Mouse (Mus musculus): ENCODE results near the gene Dnajb9. TPM values are rescaled to one million over a fixed set of nuclear protein-coding genes. Genes with fewer than 3 reads are reported as not detected.
A peak's percentile ranks its signal among the peaks of the same experiment; 100 is the strongest.
"Not testable (repeated sequence)": the region's sequence is repeated elsewhere in the genome, so short reads cannot be mapped to it uniquely, and the experiment has no call there.

Gene Dnajb9
- polyA plus RNA-seq (2015; fragmentation: Nextera tagmentation; extraction: Ambion mirVana) = 20.3 and 22.7 TPM in 2 replicates

DNA sequence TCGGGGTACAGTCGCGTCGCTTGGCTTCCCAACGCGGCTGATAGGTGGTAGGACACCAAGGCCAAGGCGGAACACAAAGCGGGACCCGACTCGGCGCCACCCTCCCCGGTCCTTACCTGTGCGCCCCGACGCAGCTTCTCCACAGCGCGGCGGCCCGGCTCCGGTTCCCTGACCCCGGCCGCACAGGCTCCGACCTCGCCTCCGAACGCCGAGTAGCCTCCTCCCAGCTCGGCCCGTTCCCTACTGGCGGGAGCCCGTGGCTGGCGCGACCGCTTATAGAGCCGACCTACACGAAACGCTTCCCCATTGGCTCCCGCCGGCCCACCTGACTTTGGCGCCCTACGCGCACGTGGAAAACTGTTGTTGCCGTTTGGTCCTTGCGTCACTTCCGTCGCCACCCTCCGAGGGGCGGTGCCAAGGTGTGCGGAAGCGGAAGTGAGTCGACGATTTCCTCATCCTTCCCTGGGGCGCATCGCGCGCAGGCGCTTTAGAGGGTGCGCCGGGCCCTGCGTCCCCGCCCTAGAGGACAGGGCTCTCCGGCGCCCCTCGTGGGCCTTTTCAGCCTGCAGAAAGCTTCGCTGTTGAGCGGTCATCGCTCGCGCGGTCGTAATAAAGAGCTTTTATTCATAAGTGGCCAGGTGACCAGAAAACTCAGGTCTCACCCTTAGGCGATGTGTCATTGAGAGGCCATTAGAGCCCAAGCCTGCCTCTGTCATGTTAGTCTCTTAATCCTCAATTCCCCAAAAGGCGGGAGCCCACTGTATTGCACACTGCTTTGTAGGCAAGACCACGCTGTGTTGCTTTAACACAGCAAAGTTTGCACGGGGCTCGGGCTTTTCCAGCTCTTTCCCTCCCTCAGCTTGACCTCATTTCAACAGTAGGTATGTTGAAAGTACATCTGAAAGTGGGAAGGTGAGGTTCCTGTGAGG, at the start of gene Dnajb9:
Gene Dnajb9 (minus strand): TSS at position 503 of the 929 bp plus-strand sequence.
- Histone ChIP-seq H3K9me3 (no peaks in the 10 kb centered on the region), H3K4me2 (peak within 1 kb of the TSS; percentile 85)
- under 1% methylated on average over 77 of the region's 77 CpGs for WGBS

DNA sequence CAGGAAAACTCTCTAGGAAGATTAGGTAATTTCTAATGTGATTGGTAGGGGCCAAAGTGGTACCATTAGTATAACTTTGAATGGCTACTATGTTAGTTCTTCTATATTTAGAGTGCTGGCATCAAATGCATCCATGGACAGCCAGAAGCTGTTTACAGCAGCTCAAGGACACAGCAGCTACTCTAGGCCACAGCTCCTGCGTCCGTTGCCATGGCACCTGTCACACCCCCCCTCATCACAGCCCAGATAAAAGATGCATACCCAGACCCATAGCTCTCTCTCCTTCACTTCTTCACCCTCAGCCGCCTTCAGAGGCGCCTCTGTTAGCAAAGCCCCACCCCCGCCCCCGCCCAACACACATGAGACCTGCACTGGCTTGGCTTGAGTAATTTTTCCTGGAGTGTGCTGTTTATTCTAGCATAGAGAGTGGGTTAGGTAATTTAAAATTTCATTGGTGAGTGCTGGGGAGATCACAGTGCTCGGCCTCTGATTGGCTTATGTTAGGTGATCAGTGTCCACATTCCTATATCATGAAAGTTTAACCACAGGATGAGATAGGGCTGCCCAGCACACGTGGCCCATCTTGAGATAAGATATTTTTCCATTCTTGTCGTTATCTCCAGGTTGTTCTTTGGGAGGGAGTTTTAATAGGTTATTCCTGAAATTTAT, 38.3 kb upstream of the Dnajb9 start:
- ATAC-seq (ENCODE audit: extremely low read depth, insufficient number of reproducible peaks, low FRiP score, low TSS enrichment) = no peak
- WGBS = 57% methylated on average over 9 of the region's 9 CpGs
- no peaks in the 10 kb centered on the region for H3K4me1 ChIP-seq
- H3K4me3 ChIP-seq = no peak overlapping the region
- H3K27ac ChIP-seq (replicated peaks) = no peak overlapping the region
- no peak overlapping the region for H3K4me2 ChIP-seq
- H3K27me3 ChIP-seq (replicated peaks) = no peaks in the 10 kb centered on the region
- H3K9ac ChIP-seq = no peak overlapping the region
- H3K9me3 ChIP-seq = no peaks in the 10 kb centered on the region
- H3K36me3 ChIP-seq = no peaks in the 10 kb centered on the region

More for the DNA sequence above, at the start of gene Dnajb9:
- H3K27me3 ChIP-seq (replicated peaks) = peaks cover 5% of the 10 kb centered on the region
- peaks cover 13% of the 10 kb centered on the region for H3K4me1 ChIP-seq
- ATAC-seq (ENCODE audit: extremely low read depth, insufficient number of reproducible peaks, low FRiP score, low TSS enrichment) = peak; percentile 97
- peaks cover 13% of the 10 kb centered on the region for H3K36me3 ChIP-seq
- peak within 1 kb of the TSS; percentile 92 for H3K9ac ChIP-seq
- H3K4me3 ChIP-seq = peak within 1 kb of the TSS; percentile 87
- peak within 1 kb of the TSS; percentile 82 for H3K27ac ChIP-seq (replicated peaks)

DNA sequence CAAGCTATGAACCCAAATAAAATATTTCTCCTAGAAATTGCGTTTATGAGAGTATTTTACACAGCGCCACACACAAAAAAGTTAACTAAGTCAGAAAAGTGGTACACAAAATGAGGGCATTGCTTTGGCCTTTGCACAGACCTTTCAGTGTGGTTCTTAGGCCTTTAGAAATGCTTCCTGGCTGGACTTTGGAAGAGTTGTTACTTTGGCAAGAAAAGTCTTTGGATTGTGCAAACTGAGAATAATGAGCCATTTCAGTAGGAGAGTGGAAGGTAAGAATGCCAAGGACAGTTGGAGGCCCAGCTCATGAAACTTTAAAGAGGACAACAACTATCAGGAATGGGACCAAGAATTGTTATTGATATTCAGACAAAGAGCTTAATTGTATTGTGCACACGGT, 35.6 kb upstream of the Dnajb9 start:
- WGBS = 82% methylated on average over 3 of the region's 3 CpGs
- H3K4me3 ChIP-seq = no peak overlapping the region
- ATAC-seq (ENCODE audit: extremely low read depth, insufficient number of reproducible peaks, low FRiP score, low TSS enrichment) = no peak
- no peak overlapping the region for H3K4me2 ChIP-seq
- H3K9ac ChIP-seq = no peak overlapping the region
- no peak overlapping the region for H3K27ac ChIP-seq (replicated peaks)
- H3K27me3 ChIP-seq (replicated peaks) = no peaks in the 10 kb centered on the region
- no peaks in the 10 kb centered on the region for H3K36me3 ChIP-seq
- H3K4me1 ChIP-seq = 0 out of 2 replicates have a peak, but pooled peaks cover 6% of the 10 kb centered on the region
- no peaks in the 10 kb centered on the region for H3K9me3 ChIP-seq

DNA sequence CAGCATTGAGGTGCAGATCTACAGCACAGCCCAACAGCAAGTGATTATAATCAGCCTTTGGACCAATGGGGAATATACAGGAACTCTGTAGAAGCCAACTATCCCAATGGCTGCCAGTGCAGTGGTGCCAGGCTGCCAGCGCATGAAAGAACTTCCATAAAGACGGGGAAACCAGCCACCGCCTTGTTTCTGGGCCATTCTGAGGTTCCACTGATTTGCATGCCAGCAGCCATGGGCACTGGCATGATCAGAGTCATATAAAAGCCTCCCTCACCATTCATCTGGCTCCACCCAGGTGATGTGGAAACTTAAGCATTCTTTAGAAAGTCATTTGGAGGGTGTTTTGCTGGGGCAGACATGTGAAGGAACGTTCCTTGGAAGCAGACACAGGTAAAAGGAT, 32.3 kb upstream of the Dnajb9 start:
- no peaks in the 10 kb centered on the region for H3K9me3 ChIP-seq
- no peak overlapping the region for H3K9ac ChIP-seq
- H3K27ac ChIP-seq (replicated peaks) = no peak overlapping the region
- ATAC-seq (ENCODE audit: extremely low read depth, insufficient number of reproducible peaks, low FRiP score, low TSS enrichment) = no peak
- no peaks in the 10 kb centered on the region for H3K36me3 ChIP-seq
- H3K4me2 ChIP-seq = no peak overlapping the region
- H3K4me3 ChIP-seq = no peak overlapping the region
- no peaks in the 10 kb centered on the region for H3K27me3 ChIP-seq (replicated peaks)
- 0 out of 2 replicates have a peak, but pooled peaks cover 6% of the 10 kb centered on the region for H3K4me1 ChIP-seq
- WGBS = 87% methylated on average over 4 of the region's 4 CpGs

DNA sequence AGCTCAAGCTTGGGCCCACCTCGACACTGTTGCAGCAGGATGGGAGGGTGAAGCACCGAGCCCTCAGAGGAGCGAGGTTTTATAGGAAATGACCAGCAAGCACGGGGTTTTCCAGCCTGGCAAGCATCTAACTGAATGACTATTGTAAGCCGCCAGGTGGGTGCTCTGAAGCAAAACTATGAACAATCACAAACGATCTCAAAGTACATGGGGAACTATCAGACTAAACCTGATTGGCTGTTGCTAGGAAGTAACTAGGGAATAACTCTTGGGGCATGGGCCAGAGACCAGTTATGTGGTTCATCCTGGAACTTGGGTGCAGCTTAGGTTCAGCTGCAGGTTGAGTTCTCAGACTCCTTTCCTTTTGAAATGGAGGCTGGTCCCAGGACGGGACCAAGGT, 31.0 kb upstream of the Dnajb9 start:
- 66% methylated on average over 7 of the region's 7 CpGs for WGBS
- Histone ChIP-seq H3K27me3 (replicated peaks) (no peaks in the 10 kb centered on the region), H3K4me3 (no peak overlapping the region), H3K27ac (replicated peaks) (no peak overlapping the region), H3K4me1 (0 out of 2 replicates have a peak, but pooled peaks cover 6% of the 10 kb centered on the region), H3K4me2 (no peak overlapping the region), H3K36me3 (no peaks in the 10 kb centered on the region), H3K9me3 (no peaks in the 10 kb centered on the region), H3K9ac (no peak overlapping the region)
- ATAC-seq (ENCODE audit: extremely low read depth, insufficient number of reproducible peaks, low FRiP score, low TSS enrichment) = no peak

DNA sequence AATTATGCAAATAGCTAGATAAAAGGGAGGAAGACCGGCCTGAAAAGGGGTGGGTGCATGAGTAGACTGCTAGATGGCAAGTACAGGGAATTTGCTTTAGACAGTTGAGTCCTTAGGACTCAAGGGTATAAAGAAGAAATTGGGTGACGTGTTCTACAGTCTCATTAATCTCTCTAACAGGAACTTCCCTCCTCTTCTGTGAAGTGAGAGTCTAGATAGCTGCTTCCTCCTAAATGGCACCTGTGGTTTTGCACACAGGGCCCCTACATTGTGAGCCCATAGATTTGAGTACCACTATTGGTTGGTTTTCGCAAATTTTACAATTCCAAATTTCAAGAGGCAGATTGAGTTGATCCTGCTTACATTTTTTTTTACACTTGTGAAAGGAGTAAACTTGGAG, 14.5 kb upstream of the Dnajb9 start:
- Histone ChIP-seq H3K36me3 (no peaks in the 10 kb centered on the region), H3K9ac (no peak overlapping the region), H3K9me3 (no peaks in the 10 kb centered on the region), H3K4me2 (no peak overlapping the region), H3K4me3 (no peak overlapping the region), H3K4me1 (no peaks in the 10 kb centered on the region), H3K27ac (replicated peaks) (no peak overlapping the region), H3K27me3 (replicated peaks) (no peaks in the 10 kb centered on the region; the same call in 1 of the 2 replicates)
- 68% methylated on average over 3 of the region's 3 CpGs for WGBS
- no peak for ATAC-seq (ENCODE audit: extremely low read depth, insufficient number of reproducible peaks, low FRiP score, low TSS enrichment)

DNA sequence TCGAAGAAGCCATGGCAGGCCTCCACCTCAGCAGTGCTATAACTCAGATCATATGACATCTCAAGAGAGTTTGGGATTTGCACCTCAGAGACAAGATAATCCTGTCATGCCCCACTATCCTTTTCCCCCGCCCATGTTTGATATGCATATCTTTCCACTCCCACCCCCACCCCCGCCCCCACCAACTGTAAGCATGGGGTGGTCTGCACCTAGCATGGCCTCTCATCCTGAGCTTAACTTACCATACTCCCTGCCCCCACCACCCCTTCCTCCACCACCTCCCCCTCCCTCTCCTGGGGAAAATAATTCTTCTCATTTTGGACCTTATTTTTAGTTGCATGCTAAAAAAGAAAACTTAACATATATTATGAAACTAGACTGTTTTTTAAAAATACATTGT, 12.9 kb upstream of the Dnajb9 start:
- H3K4me1 ChIP-seq = no peaks in the 10 kb centered on the region
- H3K9ac ChIP-seq = no peak overlapping the region
- ATAC-seq (ENCODE audit: extremely low read depth, insufficient number of reproducible peaks, low FRiP score, low TSS enrichment) = no peak
- no peaks in the 10 kb centered on the region for H3K36me3 ChIP-seq
- H3K27me3 ChIP-seq (replicated peaks) = no peaks in the 10 kb centered on the region; the same call in 1 of the 2 replicates
- no peak overlapping the region for H3K4me2 ChIP-seq
- no peak overlapping the region for H3K27ac ChIP-seq (replicated peaks)
- WGBS = 56% methylated on average over 3 of the region's 3 CpGs
- no peak overlapping the region for H3K4me3 ChIP-seq
- H3K9me3 ChIP-seq = no peaks in the 10 kb centered on the region

DNA sequence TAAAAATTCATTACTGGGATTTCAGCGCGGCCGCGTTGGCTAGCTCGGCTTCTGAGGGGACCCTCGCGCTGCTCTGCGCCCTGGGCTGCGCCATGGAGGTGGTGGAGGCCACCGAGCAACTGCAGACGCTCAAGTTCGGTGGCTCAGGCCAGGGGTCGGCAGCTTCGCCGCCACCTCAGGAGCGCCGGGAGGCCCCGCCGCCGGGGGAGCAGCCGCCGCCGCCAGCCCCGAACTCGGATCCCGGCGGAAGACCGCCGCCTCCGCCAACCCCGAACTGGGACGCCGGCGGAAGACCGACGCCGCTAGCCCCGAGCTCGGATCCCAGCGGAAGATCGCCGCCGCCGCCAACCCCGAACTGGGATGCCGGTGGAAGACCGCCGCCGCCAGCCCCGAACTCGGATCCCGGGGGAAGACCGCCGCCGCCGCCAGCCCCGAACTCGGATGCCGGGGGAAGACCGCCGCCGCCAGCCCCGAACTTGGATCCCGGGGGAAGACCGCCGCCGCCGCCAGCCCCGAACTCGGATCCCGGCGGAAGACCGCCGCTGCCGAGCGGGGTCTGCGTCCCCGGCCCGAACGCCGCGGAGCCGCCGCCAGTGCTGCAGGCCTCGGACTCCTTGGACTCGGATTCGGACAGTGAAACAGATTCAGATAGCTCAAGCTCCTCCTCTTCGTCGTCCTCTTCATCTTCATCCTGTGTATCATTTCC, 11.7 kb upstream of the Dnajb9 start:
- no peak for ATAC-seq (ENCODE audit: extremely low read depth, insufficient number of reproducible peaks, low FRiP score, low TSS enrichment)
- Histone ChIP-seq H3K9me3 (no peaks in the 10 kb centered on the region), H3K4me1 (no peaks in the 10 kb centered on the region), H3K4me2 (peak overlapping the region; percentile 85), H3K27ac (replicated peaks) (no peak overlapping the region), H3K4me3 (peak overlapping the region; percentile 73), H3K27me3 (replicated peaks) (no peaks in the 10 kb centered on the region; the same call in 1 of the 2 replicates), H3K36me3 (no peaks in the 10 kb centered on the region), H3K9ac (peak overlapping the region; percentile 88)
- WGBS = 2% methylated on average over 61 of the region's 89 CpGs

DNA sequence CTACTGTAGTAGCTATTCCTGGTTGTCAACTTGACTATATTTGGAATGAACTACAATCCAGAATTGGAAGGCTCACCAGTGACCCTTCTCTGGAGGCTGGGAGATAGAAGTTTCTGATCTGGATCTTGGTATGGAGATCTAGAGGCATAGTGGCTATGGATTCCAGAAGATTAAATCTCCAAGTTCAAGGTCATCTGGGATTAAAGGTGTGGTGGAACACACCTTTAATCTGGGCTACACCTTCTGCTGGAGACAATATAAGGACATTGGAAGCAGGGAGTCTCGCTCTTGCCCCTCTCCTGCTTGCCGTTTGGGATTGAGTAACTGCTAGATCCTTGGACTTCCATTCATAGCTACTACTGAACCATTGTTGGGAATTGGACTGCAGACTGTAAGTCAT, 10.9 kb upstream of the Dnajb9 start, which contains the start of gene Pnpla8:
Gene Pnpla8 (plus strand): TSS at position 301 of the 400 bp plus-strand sequence.
- not testable (repeated sequence) for H3K4me1 ChIP-seq; H3K27me3 ChIP-seq (replicated peaks); H3K27ac ChIP-seq (replicated peaks); H3K36me3 ChIP-seq; ATAC-seq (ENCODE audit: extremely low read depth, insufficient number of reproducible peaks, low FRiP score, low TSS enrichment); H3K9me3 ChIP-seq
- WGBS = 81% methylated on average over 2 of the region's 2 CpGs
- H3K9ac ChIP-seq = peak within 1 kb of the TSS; percentile 88
- H3K4me2 ChIP-seq = peak within 1 kb of the TSS; percentile 85
- peak within 1 kb of the TSS; percentile 73 for H3K4me3 ChIP-seq

DNA sequence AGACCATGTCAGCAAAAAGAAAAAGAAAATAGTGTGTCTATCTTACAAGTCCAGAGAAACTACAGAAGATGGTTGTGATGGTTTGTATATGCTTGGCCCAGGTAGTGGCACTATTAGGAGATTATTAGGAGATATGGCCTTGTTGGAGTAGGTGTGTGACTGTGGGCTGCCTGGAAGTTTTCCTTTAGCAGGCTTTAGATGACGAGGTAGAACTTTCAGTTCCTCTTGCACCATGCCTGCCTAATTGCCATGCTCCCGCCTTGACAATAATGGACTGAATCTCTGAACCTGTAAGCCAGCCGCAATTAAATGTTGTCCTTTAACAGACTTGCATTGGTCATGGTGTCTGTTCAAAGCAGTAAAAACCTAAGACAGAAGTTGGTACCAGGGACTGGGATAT, 1.4 kb upstream of the Dnajb9 start:
- peaks cover 13% of the 10 kb centered on the region for H3K4me1 ChIP-seq
- no peak overlapping the region for H3K4me2 ChIP-seq
- H3K36me3 ChIP-seq = peaks cover 4% of the 10 kb centered on the region; the same call in 1 of the 2 replicates
- no peak overlapping the region for H3K9ac ChIP-seq
- peaks cover 5% of the 10 kb centered on the region for H3K27me3 ChIP-seq (replicated peaks)
- no peaks in the 10 kb centered on the region for H3K9me3 ChIP-seq
- H3K4me3 ChIP-seq = no peak overlapping the region
- no peak overlapping the region for H3K27ac ChIP-seq (replicated peaks)
- 78% methylated on average over 3 of the region's 3 CpGs for WGBS
- ATAC-seq (ENCODE audit: extremely low read depth, insufficient number of reproducible peaks, low FRiP score, low TSS enrichment) = no peak
